Mouse (Mus musculus) limb, embryonic 12.5 days (tissue): ENCODE data around the gene Rflna. TPM values are rescaled to one million over a fixed set of nuclear protein-coding genes. Genes with fewer than 3 reads are reported as not detected.

Experiments
- ATAC-seq: fragments of 200-750 bp; cut with Nextera tagmentation; 2 replicates; pipeline ENCODE4 v1.8.0; 2017; ENCODE audit warnings: low read depth, moderate TSS enrichment; ENCODE audit not compliant: insufficient number of reproducible peaks, insufficient read depth, low FRiP score, low TSS enrichment
- H3K27ac ChIP-seq: fragments of 300-500 bp; sonication (generic); 2 replicates; pipeline ENCODE4 v1.5.1; 2016; ENCODE audit warnings: mild to moderate bottlenecking, moderate library complexity
- H3K27me3 ChIP-seq: fragments of 300-500 bp; sonication (generic); 2 replicates; pipeline ENCODE4 v1.6.1; 2016; ENCODE audit warnings: mild to moderate bottlenecking, moderate library complexity
- H3K36me3 ChIP-seq: fragments of 300-500 bp; sonication (generic); 2 replicates; pipeline ENCODE4 v1.6.1; 2016; ENCODE audit warnings: mild to moderate bottlenecking, moderate library complexity
- H3K4me1 ChIP-seq: fragments of 300-500 bp; sonication (generic); replicated peaks from 2 replicates; pipeline ENCODE4 v1.6.1; 2016
- H3K4me2 ChIP-seq: fragments of 300-500 bp; sonication (generic); 2 replicates; pipeline ENCODE4 v1.6.1; 2016; ENCODE audit warnings: mild to moderate bottlenecking, moderate library complexity
- H3K4me3 ChIP-seq: fragments of 300-500 bp; sonication (generic); replicated peaks from 2 replicates; pipeline ENCODE4 v1.5.1; 2016; ENCODE audit warnings: mild to moderate bottlenecking
- H3K9ac ChIP-seq: fragments of 300-500 bp; sonication (generic); replicated peaks from 2 replicates; pipeline ENCODE4 v1.6.1; 2016; ENCODE audit warnings: mild to moderate bottlenecking, moderate library complexity
- H3K9me3 ChIP-seq: fragments of 300-500 bp; sonication (generic); 2 replicates; pipeline ENCODE4 v1.6.1; 2016; ENCODE audit warnings: mild to moderate bottlenecking, moderate library complexity
- WGBS: fragments of 180-500 bp; shearing (Covaris S2); methylation state at CpG from one replicate; pipeline ENCODE4 v1.1.7; 2016; 5-methylcytosine and 5-hydroxymethylcytosine counted together
- polyA plus RNA-seq: library from polyadenylated mRNA; unstranded; fragments of >200 nt; fragmentation: Nextera tagmentation; extraction: Ambion mirVana; gene quantifications from 2 replicates; pipeline ENCODE4 v1.2.1, GENCODE M21; 2016

Rflna gene
- polyA plus RNA-seq, 1 experiment from 2014 or later, result 28.6 TPM

GRCm38 (mm10) chr5:125052603-125053488, 49.8 kb downstream of the Rflna start:
- H3K4me3 ChIP-seq, result no peak overlapping the region
- 70% methylated on average over 23 of the region's 23 CpGs for WGBS
- 0 out of 2 replicates have a peak overlapping the region, but pooled peaks have one; percentile 1 for H3K27ac ChIP-seq
- H3K4me2 ChIP-seq, result no peak overlapping the region
- no peak for ATAC-seq
- H3K4me1 ChIP-seq, result peaks cover 44% of the 10 kb centered on the region
- peaks cover 79% of the 10 kb centered on the region for H3K36me3 ChIP-seq
- H3K27me3 ChIP-seq, result no peaks in the 10 kb centered on the region
- H3K9me3 ChIP-seq, result no peaks in the 10 kb centered on the region
- H3K9ac ChIP-seq, result no peak overlapping the region

- Histone ChIP-seq H3K9me3 (no peaks in the 10 kb centered on the region), H3K36me3 (peaks cover 70% of the 10 kb centered on the region), H3K4me3 (no peak overlapping the region), H3K9ac (no peak overlapping the region), H3K4me1 (peaks cover 52% of the 10 kb centered on the region), H3K27ac (0 out of 2 replicates have a peak overlapping the region, but pooled peaks have one; percentile 1), H3K27me3 (no peaks in the 10 kb centered on the region), H3K4me2 (no peak overlapping the region)
- WGBS, result 93% methylated on average over 7 of the region's 7 CpGs
- ATAC-seq, result no peak
Measured at GRCm38 (mm10) chr5:125053661-125054060, 50.6 kb downstream of the Rflna start.

- Histone ChIP-seq H3K27me3 (no peaks in the 10 kb centered on the region), H3K9me3 (no peaks in the 10 kb centered on the region), H3K4me2 (peak overlapping the region; percentile 65), H3K36me3 (peaks cover 52% of the 10 kb centered on the region), H3K4me3 (peak overlapping the region; percentile 9; the same call in 1 of the 2 replicates), H3K4me1 (peaks cover 68% of the 10 kb centered on the region), H3K27ac (peak overlapping the region; percentile 78), H3K9ac (no peak overlapping the region)
- ATAC-seq, result no peak
- WGBS, result 36% methylated on average over 8 of the region's 8 CpGs
Measured at GRCm38 (mm10) chr5:125055901-125056300, 52.9 kb downstream of the Rflna start.

- Histone ChIP-seq H3K9ac (no peak overlapping the region), H3K27me3 (no peaks in the 10 kb centered on the region), H3K27ac (peak overlapping the region; percentile 78), H3K4me2 (peak overlapping the region; percentile 65), H3K4me3 (0 out of 2 replicates have a peak overlapping the region, but pooled peaks have one; percentile 9), H3K4me1 (peaks cover 68% of the 10 kb centered on the region), H3K9me3 (no peaks in the 10 kb centered on the region), H3K36me3 (peaks cover 47% of the 10 kb centered on the region)
- no peak; the same call in 1 of the 2 replicates for ATAC-seq
- 11% methylated on average over 6 of the region's 6 CpGs for WGBS
Measured at GRCm38 (mm10) chr5:125056331-125056695, 53.3 kb downstream of the Rflna start.

- peak overlapping the region; percentile 55; the same call in 1 of the 2 replicates for H3K9ac ChIP-seq
- ATAC-seq, result peak; percentile 29
- H3K4me1 ChIP-seq, result peaks cover 68% of the 10 kb centered on the region
Measured at GRCm38 (mm10) chr5:125056696-125057554, 53.9 kb downstream of the Rflna start.

GRCm38 (mm10) chr5:125057555-125058266, 54.7 kb downstream of the Rflna start:
- ATAC-seq, result 0 out of 2 replicates have a peak, but pooled peaks have one; percentile 5
- 10% methylated on average over 29 of the region's 29 CpGs for WGBS

More at GRCm38 (mm10) chr5:125056696-125057554, 53.9 kb downstream of the Rflna start:
- Histone ChIP-seq H3K27me3 (no peaks in the 10 kb centered on the region), H3K9me3 (no peaks in the 10 kb centered on the region), H3K36me3 (peaks cover 45% of the 10 kb centered on the region), H3K4me3 (peak overlapping the region; percentile 34), H3K4me2 (peak overlapping the region; percentile 65), H3K27ac (peak overlapping the region; percentile 78)
- 9% methylated on average over 19 of the region's 19 CpGs for WGBS

GRCm38 (mm10) chr5:125058267-125058668, 55.2 kb downstream of the Rflna start:
- peaks cover 69% of the 10 kb centered on the region for H3K4me1 ChIP-seq
- H3K4me3 ChIP-seq, result peak overlapping the region; percentile 34
- H3K27me3 ChIP-seq, result no peaks in the 10 kb centered on the region
- 2% methylated on average over 27 of the region's 29 CpGs for WGBS
- H3K36me3 ChIP-seq, result peaks cover 42% of the 10 kb centered on the region
- no peak for ATAC-seq
- peak overlapping the region; percentile 65 for H3K4me2 ChIP-seq
- peak overlapping the region; percentile 78 for H3K27ac ChIP-seq
- peak overlapping the region; percentile 55 for H3K9ac ChIP-seq
- H3K9me3 ChIP-seq, result no peaks in the 10 kb centered on the region

More at GRCm38 (mm10) chr5:125057555-125058266, 54.7 kb downstream of the Rflna start:
- Histone ChIP-seq H3K4me2 (peak overlapping the region; percentile 65), H3K4me1 (peaks cover 69% of the 10 kb centered on the region), H3K9me3 (no peaks in the 10 kb centered on the region), H3K27ac (peak overlapping the region; percentile 78), H3K27me3 (no peaks in the 10 kb centered on the region), H3K4me3 (peak overlapping the region; percentile 34), H3K9ac (peak overlapping the region; percentile 55), H3K36me3 (peaks cover 43% of the 10 kb centered on the region)

Other genes with a start within 250 kb of the Rflna start
- 7.9 and 8.2 TPM in 2 replicates for gene Ccdc92, start 140.8 kb upstream of the Rflna start, polyA plus RNA-seq
- gene Zfp664, start 140.5 kb upstream of the Rflna start, polyA plus RNA-seq, result 118 and 125 TPM in 2 replicates
- 27.2 and 29.4 TPM in 2 replicates for gene Ncor2, start 176.0 kb downstream of the Rflna start, polyA plus RNA-seq